Mouse (Mus musculus) left cerebral cortex, adult 9 months (tissue): ENCODE results near the gene Car2.

Experiments used
- DNase-seq, 2 experiments: peaks; one replicate each; pipeline ENCODE4 v3.0.0; 2022; ENCODE audit warnings: low spot score in 2 of 2

Car2 gene

DNA sequence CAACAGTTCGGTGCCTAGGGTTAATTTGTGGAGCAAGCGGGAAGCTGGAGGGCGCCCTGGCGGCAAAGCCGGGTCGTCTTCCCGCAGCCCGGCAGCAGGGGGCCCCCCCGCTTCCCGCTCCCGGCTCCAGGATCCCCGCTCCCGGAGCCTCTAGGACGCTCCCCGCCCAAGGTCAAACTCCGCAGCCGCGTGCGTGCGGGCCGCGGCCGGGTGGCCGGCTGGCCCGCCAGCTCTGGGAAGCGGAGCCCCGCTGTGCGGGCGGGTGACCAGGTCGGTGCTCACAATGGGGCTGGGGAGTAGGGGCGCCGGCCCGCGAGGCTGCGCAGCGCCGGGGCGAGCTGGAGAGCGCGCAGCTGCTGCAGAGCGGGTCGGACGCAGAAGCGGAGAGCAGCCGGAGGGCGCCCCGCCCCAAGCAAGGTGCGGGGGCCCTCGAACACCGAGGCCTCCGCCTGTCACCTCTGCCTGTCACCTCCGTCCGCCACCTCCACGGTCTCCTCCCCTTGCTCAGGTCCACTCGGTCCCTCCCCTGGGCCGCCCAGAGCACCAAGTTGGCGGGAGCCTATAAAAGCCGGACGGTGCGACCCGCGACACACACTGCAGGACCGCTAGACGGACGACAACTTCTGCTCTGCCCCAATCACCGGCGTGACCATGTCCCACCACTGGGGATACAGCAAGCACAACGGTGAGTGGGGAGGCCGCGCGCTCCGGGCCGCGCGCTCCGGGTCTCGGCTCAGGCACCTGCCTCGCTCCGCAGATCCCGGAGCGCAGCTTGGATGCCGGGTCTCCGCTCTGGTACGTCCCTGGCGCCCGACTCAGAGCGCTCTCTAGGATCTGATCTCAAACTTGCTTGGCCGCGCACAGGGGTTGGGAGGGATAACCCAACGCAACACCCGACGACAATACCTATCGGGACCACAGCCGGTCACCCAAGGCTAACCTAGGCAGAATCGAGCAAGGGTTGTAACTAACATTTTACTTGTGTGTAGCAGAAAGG, at the start of gene Car2:
Gene Car2 (plus strand): TSS at position 172 of the 997 bp plus-strand sequence.
- peak in 1 of 2 experiments; percentile 62 for DNase-seq

DNA sequence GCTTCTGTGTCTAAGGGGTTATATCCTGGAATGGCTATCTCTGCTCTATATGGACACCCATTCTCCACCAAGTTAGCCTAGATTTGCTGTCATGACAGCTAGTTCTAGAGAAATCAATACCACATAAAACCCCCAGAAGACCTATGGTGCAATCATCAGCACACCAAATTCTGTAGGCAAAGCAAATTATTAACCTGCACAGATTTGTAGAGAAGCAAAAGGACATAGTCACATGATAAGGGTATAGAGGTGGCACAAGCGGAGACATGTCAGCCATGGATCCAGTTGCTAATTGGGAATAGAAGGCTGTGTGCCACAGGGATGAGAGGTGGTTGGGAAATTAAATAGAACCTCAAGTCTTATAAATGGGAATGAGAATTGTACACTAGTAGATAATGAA, 47.1 kb upstream of the Car2 start:
- DNase-seq, result no peak

DNA sequence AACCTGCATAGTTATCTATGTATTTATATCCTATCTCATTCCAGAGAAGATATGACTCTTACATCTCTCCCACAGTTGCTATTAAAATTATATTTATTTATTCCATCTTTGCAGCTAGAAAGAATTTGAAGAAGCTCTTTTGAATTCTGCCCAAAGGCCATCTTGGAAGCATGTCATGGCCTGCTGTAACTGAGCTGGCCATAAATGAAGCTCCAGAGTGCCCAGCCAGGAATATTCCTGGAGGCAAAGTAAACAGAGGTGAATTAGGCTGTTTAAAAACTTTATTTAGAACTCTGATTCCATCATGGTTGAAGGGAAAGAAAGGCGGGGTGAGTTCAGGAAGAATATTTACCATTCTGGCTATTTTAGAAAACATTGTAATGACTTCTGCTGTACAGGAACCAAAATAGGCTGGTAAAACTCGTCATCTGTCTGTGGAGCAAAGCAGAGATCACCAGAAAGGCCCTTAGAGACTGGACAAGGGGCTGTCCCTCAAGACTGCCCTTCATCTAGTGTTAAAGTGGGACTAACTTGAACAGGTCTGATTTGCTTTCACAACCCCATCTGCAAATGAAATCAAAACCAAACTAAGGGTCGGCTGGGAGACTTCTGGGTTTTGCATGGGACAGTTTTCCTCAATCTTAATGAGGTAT, 46.5 kb upstream of the Car2 start:
- no peak for DNase-seq

DNA sequence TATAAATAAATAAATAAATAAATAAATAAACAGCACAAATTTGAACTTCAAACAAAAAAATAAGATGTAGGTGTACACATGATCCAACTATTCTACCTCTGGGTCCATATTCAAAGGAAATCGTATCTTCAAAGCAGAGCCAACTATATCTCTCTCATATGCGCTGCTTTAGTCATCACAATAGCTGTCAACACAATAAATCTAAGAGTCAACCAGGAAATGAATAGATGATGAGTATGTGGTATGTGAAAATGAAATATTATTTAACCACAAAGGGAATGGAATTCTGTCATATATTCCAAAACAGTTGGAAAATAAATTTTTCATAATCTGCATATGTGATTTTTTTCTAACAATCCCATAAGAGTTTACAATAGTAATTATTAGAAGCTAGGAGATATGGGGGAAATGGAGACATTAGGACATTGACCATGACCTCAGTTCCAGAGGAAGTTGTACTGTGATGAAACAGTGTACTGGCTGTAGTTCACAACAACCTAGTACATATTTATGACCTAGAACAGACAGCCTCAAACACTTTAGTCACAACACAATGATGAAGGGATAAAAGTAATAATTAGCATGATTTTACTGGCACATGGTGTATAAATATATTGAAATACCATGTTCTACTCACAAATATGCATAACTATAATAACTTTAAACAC, 37.4 kb upstream of the Car2 start:
- no peak for DNase-seq

DNA sequence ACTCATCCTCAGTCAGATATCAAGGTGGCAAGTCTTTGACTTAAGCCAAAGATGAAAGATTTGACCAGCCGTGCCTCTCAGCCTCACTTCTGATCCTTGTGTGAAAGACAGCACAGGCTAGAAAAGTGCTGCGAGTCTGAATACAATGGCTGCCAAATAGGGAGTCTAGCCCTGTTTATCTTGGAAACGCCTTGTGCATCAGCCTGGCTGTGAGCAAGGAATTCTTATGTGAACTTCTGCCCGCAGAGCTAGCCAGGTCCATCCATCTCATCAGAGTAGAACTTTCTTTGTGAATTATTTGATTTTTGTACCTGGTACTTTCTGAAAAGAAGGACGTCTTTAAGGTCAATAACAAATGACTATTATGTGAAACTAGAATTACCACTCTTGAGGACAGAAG, 32.1 kb upstream of the Car2 start:
- no peak for DNase-seq

DNA sequence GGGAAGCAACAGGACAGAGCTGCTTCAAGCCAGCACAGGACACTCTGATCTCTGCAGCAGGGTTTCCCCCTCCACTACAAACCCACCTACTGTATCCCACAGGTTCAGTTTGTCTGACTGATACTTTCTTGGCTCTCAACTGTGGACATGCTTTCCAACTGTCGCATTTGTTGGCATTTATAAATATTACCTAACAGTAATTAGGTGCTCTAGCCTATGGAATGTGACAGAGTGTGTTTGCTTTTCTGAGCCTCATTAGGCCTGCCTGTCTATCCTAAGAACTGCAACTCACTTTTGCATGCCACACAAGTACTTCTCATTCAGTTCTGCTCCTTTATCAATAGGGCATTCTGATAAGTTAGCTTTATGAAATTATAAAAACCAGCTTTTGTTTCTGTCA, 31.6 kb upstream of the Car2 start:
- DNase-seq, result no peak

DNA sequence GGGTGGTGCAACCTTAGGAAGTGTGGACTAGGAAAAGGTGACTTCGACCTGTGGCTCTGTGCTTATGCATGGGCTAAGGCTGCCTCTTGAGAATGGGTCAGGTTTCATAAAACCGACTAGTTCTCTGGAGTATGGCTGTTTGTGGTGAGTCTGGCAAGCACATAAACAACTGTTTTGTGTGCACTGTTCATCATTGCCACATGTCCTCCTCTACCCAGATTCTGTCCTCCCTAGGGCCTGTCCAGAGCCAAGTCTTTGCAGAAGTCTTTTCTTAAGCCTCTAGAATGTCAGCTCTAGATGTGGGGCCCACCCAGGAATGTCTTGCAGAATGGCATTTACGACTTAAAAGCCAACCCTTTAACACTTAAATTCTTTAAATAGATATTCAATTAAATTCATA, 28.2 kb upstream of the Car2 start:
- no peak for DNase-seq

DNA sequence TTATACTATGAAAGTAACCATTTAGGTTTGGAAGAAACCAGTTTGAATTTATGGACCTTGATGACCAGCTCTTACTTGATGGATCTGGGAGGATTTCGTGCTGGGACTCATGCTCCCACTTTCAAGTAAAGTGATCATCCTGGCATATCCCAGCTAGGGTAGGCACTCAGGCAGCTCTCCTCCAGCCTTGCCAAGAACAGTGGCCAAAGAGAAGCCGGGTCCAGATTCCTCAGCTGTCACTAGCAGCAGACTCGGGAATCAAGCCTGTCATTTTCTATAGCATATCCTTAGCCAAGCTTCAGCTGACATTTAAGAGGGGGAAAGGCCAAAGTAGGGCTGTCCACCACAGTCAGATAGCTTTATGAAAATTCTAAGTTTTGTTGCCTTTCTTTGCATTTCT, 25.8 kb upstream of the Car2 start:
- no peak for DNase-seq

DNA sequence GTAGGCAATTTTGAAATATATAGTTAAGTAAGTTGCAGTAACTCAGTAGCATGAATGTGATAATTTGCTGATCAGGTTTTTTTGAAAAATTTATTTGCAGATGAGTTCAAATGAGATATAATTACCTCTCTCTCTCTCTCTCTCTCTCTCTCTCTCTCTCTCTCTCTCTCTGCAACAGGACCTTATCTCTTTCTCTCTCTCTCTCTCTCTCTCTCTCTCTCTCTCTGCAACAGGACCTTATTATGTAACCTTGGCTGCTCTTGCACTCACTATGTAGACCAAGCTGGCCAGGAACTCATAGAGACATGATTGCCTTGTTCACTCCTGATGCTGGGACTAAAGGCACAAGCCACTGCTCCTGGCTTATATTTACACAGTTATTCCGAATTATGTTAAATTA, 24.9 kb upstream of the Car2 start:
- no peak for DNase-seq

DNA sequence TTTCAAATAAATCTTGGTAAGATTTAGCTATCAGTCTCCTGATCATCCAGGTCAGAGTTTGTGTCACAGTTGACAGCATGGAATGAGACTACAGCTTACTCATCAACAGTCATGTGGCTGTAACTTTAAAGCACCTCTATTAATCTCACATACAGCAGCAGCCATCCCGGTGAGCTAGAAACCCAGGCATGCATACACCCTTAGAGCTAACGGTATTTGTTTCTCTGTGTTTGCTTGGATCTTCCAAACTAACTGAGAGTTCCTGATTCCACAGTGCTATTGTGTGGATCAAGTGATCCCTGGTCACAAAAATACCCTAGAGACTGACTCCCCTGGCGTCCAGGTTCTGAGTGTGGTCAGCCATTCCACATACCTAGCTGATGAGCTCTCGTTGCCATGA, 24.3 kb upstream of the Car2 start:
- DNase-seq, result no peak

DNA sequence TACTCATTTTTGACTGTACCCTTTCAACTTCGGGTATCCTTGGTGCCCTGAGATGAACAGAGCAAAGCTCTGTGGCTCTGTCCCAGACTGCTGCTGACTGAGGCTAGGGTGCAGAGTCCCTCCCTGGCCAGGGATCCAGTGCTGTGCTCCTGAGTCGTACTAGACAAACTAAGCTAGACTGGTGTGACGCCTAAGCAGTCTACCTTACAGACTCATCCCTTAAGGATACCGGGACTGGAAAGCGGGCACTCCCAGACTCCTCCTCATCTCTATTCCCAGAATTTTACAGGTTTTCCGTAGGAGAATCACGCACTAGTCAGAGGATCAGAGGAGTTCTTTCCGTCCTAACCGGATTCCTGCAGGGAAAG, 23.4 kb upstream of the Car2 start:
- DNase-seq, result no peak

DNA sequence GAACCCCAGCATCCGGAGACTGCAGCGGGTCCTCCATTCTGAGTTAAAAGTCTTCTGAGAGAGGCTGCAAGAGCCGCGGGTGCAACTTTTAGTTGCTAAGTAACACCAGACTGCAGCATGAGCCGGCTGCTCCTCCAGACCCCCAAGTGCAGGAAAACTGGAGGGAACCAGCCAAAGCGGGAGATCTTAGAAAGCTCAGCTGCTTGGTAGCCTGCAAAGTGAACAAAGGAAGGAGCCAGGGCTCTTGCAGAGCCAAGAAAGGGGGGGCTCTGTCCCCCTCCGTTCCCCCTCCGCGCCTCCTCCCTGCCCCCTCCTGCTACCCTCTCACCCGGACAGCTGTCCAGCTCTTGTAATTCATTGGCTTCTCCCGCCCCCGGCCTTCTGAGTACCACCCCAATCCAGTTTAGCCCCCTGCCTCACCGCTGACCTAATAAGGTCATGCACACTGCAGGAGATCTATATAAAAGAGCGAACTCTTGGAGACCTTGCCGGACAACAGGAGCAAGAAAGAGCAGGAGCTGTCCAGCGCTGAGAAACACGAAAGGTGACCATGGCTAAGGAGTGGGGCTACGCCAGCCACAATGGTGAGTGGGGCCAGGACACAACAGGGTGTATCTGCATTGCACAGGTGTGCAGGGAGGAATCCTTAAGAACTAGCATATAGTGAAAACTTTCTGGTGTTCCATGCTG, 22.9 kb upstream of the Car2 start, which contains the start of gene Car3:
Gene Car3 (plus strand): TSS at position 491 of the 690 bp plus-strand sequence.
- no peak for DNase-seq

DNA sequence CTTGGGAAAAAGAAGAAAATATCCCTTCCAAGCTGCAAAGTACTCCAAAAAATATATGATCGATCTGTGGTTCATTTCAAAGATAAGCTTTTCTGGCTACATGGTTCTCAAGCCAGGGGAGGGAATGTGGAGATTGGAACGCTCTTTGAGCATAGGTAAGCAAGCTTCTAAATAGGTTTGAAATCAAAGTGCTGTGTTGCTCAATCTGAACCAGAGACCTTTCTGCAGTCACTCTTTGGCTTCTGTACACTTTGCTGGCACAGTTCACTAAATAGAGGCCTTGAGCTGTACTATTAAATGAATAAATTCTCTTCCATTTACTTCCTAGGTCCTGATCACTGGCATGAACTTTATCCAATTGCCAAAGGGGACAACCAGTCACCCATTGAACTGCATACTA, 22.2 kb upstream of the Car2 start:
- no peak for DNase-seq

DNA sequence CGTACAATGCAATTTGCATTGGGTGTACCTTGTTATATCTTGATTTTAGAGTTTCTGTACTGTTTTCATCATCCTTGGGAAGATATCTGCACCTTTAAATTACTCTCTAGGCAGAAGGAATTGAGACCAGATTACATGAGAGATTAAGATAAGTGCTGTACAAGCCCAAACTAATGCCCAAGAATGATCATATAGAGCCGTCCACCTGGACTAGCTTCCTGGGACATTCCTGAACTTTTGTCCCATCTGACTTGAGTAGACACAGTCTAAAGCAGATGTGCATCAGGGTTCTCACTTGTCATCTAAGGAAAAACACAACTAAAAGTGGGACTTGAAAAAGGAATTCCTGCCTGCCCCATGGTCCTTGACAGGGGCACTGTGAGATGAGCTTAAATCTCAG, 20.1 kb upstream of the Car2 start:
- no peak for DNase-seq

DNA sequence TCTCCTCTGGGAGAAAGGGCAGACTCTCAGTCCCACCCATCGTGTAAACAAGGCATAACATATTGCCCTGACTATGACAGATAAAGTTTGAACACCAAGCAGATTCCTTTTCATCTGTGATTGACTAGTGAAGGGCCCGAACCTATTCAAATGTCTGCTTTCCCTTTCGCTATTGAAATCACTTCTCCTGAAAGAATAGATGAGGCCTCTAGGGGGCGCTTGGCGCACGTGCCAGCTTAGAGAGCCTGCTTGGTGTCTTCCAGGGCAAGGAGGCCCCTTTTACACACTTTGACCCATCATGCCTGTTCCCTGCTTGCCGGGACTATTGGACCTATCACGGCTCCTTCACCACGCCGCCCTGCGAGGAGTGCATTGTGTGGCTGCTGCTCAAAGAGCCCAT, 16.3 kb upstream of the Car2 start:
- DNase-seq, result peak in 1 of 2 experiments; percentile 72

DNA sequence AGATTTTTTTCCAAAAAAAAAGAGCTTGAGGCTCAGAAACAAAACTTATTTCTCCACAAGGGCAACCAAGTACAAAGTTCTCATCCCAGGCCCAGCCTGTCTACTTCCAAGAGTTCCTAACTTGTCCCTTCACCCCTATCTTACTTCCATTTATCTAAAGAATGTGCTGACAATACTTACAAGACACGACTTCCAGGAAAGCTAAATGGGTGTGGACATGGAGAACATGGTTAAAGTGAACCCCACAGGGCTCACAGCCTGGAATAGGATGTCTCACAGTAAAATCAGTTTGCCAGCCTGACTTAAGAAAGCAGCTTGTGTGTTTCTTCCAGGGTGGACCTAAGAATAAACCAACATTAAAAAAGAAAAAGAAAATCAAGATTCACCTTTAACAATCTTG, 15.5 kb upstream of the Car2 start:
- DNase-seq, result no peak

DNA sequence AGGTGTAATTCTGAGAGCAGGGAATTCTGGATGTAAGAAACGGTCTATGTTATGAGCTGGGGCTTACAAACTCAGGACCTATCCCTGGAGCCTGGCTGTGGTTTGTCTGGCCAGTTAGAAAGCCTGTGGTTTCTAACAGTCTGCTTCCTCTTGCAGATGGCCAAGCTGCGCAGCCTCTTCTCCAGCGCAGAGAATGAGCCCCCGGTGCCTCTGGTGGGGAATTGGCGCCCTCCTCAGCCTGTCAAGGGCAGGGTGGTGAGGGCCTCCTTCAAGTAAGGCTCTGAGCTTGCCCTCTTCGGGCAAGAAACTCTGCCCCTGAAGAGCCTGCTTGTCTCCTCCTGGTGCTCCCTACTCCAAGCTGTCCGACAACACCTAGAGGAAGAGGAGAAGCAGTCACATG, 14.7 kb upstream of the Car2 start:
- no peak for DNase-seq

DNA sequence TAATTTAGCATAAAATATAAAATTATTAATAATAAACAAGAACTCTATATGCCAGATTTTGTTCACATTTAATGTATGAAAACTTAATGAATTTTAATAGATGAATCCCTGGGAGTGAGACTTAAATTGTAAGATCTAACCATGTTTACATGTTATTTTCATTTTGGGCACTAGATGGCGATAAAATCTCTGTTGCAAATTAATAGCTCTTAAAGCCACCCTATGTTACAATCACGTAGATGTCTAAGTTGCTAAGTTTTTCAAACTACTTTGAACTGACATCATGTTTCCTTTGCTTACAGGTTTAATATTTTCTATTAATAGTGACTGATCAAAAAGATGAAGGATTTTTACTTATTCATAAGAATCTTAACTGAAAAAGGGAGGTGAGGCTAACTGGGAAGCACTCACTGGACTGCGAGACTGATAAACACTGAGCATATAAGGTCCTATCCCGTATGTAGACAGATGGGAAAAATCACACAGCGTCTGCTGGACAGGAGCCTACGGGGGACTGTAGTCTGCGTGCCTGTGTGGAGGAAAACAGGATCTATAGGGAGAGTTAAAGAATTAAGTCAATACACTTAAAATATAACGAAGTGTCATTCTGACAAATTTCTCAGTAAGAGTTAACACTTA, 11.6 kb upstream of the Car2 start:
- DNase-seq, result no peak

DNA sequence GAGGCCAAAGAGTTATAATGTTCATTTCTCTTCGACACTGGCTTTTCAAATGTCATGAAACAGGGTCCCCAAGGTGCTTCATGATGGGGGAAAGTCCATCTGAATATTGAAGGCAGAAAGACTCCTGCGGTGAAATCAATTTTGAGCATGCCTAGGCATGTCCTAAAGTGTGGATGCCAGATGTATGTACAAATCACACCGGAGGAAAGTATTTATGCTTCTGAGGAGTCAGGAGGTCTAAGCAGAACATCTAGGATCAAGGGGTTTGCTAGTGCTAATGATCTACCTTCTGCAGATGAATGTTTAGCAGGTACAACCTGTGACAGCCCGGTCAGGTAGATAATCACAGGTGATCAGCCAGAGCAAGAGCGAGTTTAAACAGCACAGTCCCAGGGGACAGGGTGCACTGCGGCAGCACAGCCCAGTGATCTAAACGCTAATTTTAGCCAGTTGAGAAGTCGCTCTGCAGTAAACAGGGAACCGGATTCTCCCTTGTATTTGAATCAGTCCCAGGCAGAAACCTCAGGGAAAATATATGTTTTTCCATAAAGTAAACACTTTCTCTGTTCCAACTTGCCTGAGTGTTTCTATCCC, 9.7 kb upstream of the Car2 start:
- no peak for DNase-seq

DNA sequence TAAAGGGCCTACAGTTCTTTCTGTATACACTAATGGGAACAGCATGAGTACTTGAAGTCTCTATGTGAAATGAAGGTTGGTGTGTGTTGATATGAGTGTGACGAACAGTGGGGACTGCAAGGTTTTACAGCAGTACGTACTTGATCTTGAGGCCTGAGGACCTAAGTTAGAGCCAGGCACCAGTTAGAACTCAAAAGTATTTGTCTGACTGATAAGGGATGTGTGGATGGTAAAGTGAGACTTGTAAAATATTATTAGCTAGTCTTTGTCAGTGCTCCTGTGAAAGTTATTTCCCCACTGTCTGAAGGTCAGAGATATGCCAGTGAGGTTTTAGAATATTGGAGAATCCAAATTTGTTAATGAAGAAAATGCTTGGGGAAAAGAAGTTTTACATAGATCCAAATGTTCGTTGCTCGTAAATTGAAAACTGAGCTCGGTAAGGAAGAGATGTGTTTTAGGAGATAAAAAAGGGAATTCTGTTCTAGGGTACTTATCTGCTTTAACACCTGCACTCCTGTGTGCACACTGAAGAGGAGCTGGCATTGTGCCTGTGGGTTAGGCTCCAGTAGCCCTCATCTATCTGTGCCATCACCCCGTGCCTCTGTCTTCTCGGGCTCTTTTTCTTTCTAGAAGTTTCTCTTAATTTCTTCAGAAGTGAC, 8.7 kb upstream of the Car2 start:
- DNase-seq, result no peak
